Mouse (Mus musculus) embryo, embryonic 9.5 days (tissue): ENCODE data around the gene Ccdc124.
A peak's percentile ranks its signal among the peaks of the same experiment; 100 is the strongest.
"Not testable (repeated sequence)": the region's sequence is repeated elsewhere in the genome, so short reads cannot be mapped to it uniquely, and the experiment has no call there.

ENCODE experiments used
- DNase-seq: peaks from one replicate; pipeline ENCODE4 v3.0.0-alpha.2; 2017; ENCODE audit errors: extremely low spot score

Gene Ccdc124

DNA sequence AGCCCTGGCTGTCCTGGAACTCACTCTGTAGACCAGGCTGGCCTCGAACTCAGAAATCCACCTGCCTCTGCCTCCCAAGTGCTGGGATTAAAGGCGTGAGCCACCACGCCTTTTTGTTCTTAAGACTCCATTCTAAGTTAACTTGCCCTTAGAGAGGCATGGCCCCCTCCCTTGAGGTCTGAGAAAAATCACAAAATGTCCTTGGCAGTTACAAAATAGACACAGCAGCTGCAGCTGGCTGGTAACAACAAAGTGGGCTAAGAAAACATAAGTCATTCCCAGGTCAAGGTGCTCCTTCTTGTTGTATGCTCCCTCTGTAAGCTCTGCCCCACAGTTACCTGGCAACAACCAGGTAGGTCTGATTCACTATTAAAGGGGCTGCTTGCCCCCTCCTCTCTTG lies 51.1 kb downstream of the Ccdc124 start:
- DNase-seq = not testable (repeated sequence)

DNA sequence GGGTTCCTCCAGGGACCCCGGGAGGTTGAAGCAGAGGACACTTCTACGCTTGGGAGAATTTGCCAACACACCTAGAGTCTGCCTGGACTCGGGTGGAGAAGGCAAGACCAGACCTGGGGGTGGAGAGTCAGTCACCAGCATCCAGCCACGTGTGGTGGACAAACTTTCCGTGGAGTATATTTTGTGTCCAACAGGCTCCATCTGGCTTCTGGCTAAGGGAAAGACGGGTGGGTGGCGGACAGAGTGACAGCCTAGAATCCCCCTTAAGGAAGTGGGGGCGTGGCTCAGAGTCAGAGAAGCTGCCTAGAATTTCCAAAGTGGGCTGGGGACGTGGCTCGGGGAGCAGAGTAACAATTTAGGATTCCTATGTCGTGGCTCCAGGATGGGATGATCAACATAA lies 51.7 kb downstream of the Ccdc124 start:
- DNase-seq = no peak

DNA sequence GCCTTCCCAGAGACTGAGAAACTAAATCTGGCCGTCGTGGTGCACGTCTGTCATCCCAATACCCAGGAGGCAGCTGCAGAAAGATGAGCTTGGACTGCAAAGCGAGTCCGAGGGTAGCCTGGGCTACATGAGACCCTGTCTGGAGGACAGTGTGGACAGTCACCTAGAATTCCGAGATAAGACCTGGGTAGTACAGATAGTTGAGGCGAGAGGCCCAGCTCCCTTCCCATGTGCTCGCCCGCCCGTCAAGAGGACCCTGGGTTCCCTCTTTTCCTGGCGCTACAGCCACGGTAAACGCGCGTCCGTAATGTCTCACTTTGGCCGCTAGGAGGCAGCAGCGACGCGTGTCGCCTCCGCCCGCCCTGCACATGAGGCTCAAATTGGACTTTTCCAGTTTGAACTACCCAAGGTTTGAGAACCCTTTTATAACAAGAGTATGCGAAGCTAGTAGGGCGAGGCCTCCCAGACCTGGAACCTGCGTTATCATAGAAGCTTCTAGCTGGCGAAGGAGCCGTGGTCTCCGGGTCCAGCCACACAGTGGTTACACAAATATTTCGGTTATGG lies 52.3 kb downstream of the Ccdc124 start:
- DNase-seq = peak; percentile 76

DNA sequence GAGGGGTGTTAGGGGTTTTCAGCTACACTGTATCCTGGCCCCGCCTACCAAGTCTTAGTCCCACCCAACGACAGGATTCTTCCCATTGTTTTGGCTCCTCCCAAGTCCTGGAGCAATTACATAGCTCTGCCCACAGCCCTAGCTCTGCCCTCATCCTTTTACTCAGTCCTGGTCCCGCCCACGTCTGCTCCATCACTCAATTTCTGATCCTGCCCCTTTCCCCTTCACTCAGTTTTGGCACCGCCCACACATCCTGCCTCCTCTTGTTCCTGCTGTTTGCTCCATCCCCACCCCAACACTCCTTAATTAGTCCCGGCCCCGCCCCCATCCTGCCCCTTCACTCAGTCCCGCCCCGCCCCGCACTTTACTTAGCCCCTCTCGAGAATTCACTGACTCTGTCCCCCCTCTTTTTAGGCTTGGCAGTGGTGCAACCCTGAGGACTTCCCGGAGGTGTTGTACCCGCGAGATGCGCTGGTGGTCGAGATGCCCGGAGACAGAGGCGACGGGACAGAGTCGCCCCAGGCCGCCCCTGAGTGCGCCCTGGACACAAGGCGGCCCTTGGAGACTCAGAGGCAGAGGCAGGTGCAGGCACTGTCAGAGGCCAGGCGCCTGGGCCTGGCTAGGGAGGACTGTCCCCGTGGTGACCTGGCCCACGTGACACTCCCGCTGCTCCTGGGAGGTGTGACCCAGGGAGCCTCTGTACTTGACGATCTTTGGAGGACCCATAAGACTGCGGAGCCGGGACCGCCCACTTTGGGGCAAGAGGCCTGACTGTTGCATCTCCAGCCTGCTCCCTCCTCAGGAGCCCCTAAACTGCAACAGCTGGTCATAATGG lies 53.4 kb downstream of the Ccdc124 start:
- peak; percentile 84 for DNase-seq
